Mouse (Mus musculus) adrenal gland, postnatal 10 days (tissue): ENCODE measurements around the gene Derl3. TPM values are rescaled to one million over a fixed set of nuclear protein-coding genes. Genes with fewer than 3 reads are reported as not detected.
"Not testable (repeated sequence)": the region's sequence is repeated elsewhere in the genome, so short reads cannot be mapped to it uniquely, and the experiment has no call there.

ENCODE experiments used
- DNase-seq: peaks from one replicate; pipeline ENCODE4 v3.0.0; 2021; ENCODE audit warnings: mixed read lengths
- long read RNA-seq, 2 experiments: library from polyadenylated mRNA; stranded (forward); transcript quantifications; one replicate each; pipeline ENCODE4 v2.0.0; 2021
- total RNA-seq, 2 experiments: library from RNA; stranded (reverse); gene quantifications; 2 replicates each; pipeline ENCODE4 v1.2.3; 2021

Derl3 gene
- 1 to 10 TPM in 1 of 2 experiments, under 1 TPM in 1; 0.91 to 1.3 TPM for total RNA-seq
- long read RNA-seq, experiment 1 = 0 reads
- long read RNA-seq, experiment 2 = 0 reads

DNA sequence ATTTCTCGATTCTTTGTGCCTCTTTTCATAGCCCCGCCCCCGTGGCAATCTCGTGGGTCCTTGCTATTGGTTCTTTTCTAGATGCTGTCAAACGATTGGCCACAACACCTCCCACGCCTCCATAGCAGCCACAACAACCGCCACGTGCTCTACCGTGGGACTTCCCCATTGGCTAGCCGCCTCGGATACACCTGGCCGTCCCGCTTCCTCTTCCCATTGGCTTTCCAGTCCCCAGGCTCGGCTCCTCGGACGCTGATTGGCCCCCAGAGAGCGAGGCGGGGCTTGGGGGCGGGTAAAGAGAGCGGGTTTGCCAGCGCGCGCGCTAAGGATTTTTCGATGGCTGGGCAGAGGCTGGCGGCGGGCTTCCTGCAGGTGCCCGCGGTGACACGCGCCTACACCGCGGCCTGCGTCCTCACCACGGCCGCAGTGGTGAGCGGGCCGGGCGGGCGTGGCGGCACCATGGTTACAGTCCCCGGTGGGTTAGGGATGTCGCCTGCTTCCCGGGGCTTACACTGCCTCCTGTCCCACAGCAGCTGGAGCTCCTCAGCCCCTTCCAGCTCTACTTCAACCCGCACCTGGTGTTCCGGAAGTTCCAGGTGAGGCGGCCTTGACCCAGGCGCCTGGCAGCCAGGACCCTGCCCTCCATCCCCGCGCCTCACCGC is at the start of gene Derl3:
Gene Derl3 (plus strand): TSS at position 325 of the 662 bp plus-strand sequence.
- DNase-seq = peak; percentile 94

DNA sequence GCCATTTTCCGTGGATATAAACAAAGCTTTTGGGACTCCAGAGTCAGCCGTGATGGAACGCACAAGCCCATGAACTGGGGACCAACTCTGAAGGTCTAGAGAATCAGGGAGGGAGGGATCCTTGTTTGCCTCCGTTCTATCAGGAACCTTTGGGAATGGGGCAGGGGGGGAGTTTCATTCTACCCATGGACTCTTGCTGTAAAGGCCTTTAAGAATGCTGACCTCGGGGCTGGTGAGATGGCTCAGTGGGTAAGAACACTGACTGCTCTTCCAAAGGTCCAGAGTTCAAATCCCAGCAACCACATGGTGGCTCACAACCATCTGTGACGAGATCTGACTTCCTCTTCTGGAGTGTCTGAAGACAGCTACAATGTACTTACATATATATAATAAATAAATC is 49.3 kb upstream of the Derl3 start:
- not testable (repeated sequence) for DNase-seq

GRCm38 (mm10) chr10:75844800-75845199 is 48.4 kb upstream of the Derl3 start:
- no peak for DNase-seq

DNA sequence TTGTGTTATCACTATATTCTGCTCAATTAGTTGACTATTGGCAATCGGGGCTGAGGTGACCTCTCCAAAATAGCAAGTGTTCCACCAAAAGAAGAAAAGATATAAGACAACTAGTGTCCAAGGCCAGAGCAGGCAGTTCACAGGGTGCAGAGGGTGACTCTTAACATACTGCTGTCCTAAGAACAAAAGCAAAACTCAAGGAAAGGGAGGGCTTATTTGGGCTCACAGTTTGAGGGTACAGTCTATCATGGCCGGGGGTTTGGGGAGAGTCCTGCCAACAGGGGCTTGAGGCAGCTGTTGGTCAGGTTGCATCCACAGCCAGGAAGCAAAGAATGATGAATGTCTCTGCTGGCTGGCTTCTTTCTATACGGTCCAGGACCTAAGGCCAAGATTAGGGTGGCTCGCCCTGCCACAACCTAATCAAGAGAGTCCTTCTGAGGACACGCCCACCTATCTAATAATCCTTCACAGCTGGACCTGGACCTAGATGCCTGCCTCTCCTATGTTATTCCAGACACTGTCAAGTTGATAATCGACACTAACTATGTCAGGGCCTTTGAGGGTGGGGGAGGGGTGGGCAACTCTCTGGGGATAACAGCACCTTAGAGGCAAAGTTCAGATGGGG is 47.8 kb upstream of the Derl3 start:
- DNase-seq = no peak

DNA sequence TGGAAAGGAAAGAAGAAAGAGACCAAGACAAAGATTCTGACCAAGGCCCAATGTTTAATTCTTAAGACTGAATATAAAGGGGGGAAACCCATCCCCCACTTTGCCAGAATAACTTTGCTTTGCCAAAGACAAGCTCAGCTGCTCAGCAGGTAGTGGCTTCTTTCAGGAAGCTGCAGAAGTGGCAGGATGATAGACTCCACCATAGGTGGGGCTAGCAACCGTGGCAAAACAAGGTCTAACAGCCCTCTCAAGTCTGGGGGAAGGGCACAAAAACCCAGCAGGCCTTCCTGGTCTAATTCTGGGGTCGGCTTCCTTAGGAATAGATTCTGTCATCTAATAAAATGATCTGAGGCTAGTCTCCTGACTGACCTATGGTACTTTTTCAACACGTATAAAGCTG is 44.8 kb upstream of the Derl3 start:
- DNase-seq = no peak

DNA sequence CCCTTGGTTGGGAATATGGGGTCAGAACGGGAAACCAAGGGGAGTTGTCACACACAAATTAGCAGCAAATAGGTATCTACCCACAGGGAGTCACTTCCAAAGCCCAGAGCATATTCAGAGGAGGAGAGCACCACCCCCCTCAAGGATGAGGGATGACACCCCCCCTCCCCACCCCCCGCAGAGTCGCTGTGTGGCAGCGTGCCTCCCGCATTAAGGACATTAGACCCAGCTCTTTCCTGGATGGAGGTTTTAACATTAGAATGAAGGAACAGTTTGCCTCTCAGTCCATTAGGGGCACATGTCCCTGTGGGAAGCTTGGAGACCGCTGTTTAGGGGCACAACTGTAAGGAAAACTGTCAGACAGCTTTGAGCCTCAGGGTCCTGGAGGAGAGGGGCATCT is 42.1 kb upstream of the Derl3 start:
- no peak for DNase-seq

DNA sequence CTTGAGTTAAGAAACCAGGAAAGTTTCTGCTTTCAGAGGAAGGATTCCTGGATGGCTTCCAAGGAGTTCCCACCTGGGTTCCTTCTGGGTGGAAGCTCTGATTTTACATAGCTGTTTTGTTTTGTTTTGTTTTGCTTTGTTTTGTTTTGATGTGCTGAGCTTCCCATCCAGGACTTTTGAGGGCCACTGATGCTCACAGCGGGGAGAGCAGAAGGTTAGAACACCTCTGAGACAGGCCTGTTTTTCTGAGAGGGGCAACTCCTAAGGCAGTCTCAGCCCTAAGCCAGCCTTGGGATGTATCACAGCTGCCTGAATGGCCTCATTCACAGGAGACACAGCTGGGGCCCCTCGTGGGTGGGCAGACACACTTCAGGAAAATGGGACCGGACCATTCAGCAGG is 41.5 kb upstream of the Derl3 start:
- no peak for DNase-seq

GRCm38 (mm10) chr10:75852539-75853125 is 40.6 kb upstream of the Derl3 start:
- DNase-seq = no peak

GRCm38 (mm10) chr10:75853452-75853851 is 39.8 kb upstream of the Derl3 start:
- peak; percentile 87 for DNase-seq

GRCm38 (mm10) chr10:75854096-75854495 is 39.1 kb upstream of the Derl3 start:
- no peak for DNase-seq

- no peak for DNase-seq
These were observed 38.4 kb upstream of the Derl3 start for GRCm38 (mm10) chr10:75854791-75855190.

DNA sequence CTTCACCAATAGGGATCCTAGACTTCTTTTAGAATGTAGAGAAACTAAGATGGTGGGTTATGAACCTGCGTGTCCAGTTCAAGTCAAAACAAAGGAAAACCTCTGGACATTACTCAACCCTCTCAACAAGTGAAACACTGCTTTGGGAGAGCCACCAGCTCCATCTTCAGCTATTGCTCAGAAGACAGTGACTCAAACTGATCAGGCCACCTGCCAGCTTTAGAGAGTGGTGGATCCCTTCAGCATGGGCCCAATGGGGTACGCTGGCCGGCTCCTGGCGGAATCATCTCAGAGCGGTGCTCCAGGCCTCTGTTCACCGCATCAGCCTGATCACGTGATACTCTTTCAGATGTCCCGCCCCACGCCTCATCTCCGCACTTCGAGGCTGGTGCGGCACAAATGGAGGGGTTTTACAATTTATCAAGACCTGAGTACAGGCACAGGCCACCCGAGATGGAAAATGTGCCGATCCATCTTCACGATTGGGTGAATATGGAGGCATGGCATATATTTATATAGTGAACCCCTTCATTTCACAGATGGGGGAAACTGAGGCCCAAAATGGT is 37.7 kb upstream of the Derl3 start:
- no peak for DNase-seq

- DNase-seq = no peak
These were observed 36.9 kb upstream of the Derl3 start for GRCm38 (mm10) chr10:75856155-75856907.

GRCm38 (mm10) chr10:75856976-75857375 is 36.2 kb upstream of the Derl3 start:
- DNase-seq = no peak

GRCm38 (mm10) chr10:75857598-75857997 is 35.6 kb upstream of the Derl3 start:
- DNase-seq = no peak

GRCm38 (mm10) chr10:75859107-75859746 is 34.0 kb upstream of the Derl3 start:
- DNase-seq = peak; percentile 46

DNA sequence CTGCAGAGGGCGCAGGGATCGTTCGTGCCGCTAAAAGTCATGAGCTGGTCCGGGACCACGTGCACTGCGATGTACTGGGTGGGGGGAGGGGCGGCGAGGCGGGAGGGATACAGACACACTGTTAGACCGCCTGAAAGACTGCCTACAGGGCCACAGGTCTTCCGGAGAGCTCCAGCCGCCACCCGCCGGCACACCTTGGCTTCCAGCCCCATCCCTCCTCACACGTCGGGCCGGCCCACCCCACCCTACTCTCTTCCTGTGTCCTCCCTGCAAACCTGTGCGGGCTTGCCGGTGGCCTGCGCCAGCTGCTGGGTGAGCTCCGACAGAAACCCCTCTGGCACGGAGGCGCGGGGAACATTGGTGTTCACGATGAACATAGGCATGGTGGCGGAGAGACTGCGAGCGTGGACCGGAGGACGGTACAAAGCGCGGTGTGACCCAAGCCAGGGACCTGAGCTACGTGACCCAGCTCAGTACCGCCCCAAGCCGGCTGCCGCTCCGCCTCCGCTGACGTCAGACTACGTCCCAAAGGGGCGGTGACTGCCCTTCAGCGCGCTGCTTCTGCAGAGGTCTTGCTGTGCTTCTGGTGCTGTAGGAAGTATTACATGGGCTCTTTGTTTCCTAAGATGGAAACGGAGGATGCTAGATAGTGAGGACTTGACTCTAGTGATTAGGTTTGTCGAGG is 33.3 kb upstream of the Derl3 start, which contains the start of gene Mif:
Gene Mif (minus strand): TSS at position 455 of the 685 bp plus-strand sequence.
- DNase-seq = peak; percentile 93

- DNase-seq = no peak
These were observed 32.5 kb upstream of the Derl3 start for GRCm38 (mm10) chr10:75860746-75861145.

DNA sequence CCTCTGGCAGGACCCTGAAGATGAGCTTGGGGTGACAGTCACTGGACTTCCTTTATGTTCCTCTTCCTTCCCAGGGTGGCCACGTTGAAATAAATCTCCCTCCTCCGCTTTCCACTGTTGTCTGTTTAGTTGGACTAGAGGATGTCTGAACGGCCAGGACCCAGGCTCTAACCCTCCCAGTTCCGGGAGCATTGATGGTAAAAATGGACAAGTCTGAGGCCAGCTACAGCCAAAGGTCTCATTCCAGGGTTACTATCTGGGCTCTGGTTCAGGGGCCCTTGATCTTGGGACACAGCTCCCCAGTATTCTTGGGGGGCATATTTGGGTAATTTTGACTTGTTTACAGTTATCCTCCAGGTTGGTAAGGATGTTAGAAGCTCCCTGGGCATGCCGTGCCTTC is 31.6 kb upstream of the Derl3 start:
- no peak for DNase-seq

DNA sequence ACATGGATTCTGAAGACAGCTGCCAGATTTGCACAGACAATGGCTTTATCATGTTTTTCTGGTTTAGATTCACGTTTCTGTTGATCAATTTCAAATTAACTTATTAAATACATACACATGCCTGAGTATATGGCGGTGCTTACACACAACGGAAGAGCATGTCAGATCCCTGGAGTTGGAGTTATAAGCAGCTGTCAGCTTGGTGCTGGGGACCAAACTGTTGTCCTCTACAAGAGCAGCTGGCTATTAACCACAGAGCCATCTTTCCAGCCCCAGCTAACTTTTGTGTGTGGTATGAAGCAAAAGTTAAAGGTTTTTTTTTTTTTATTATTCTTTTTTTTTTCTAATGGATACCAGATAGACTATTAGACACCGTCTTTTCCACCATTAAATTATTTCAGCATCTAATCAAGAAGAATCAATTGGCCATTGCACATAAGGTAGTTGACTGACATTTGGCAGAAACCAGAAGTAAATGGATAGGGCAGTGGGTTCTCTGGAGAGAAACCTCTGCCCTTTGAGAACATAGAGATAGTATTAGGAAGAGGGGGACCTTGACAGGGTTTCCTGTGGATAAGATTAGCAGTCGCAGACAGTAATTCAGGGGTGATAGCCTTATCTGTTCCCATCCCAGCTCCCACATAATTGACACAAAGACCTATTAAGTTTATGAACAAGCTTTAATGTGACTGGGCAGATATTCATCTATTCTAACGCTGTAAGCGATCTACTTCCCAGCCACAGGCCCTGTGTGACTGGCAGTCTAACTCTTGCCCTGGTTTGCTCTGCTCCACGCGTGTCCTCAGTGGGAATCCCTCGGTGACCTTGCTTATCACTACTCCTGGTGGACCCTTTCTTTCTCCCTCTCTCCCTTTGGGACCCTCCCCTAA is 20.9 kb upstream of the Derl3 start:
- no peak for DNase-seq
